Mouse (Mus musculus) Muller cell, postnatal 12 days (primary cell): ENCODE results near the gene Foxred2.

Experiments
- DNase-seq: peaks from one replicate; pipeline ENCODE4 v3.0.0-alpha.2; 2015; ENCODE audit errors: inconsistent ontology term

Gene Foxred2

GRCm38 (mm10) chr15:77956404-77956901 lies at the start of gene Foxred2:
Gene Foxred2 (minus strand): TSS chr15:77956722.
- peak; percentile 92 for DNase-seq

GRCm38 (mm10) chr15:78003929-78004328 lies 47.4 kb upstream of the Foxred2 start:
- no peak for DNase-seq

- DNase-seq, result no peak
These were observed 44.9 kb upstream of the Foxred2 start for GRCm38 (mm10) chr15:78001400-78001799.

GRCm38 (mm10) chr15:77988541-77988940 lies 32.0 kb upstream of the Foxred2 start:
- DNase-seq, result peak; percentile 3

GRCm38 (mm10) chr15:77983391-77983790 lies 26.9 kb upstream of the Foxred2 start:
- DNase-seq, result no peak

GRCm38 (mm10) chr15:77982195-77982939 lies 25.8 kb upstream of the Foxred2 start:
- DNase-seq, result peak; percentile 39

GRCm38 (mm10) chr15:77981181-77981680 lies 24.7 kb upstream of the Foxred2 start:
- DNase-seq, result no peak

GRCm38 (mm10) chr15:77979427-77979865 lies 22.9 kb upstream of the Foxred2 start:
- no peak for DNase-seq

- no peak for DNase-seq
These were observed 21.1 kb upstream of the Foxred2 start for GRCm38 (mm10) chr15:77977663-77978062.

- DNase-seq, result no peak
These were observed 17.8 kb upstream of the Foxred2 start for GRCm38 (mm10) chr15:77974165-77974841.

GRCm38 (mm10) chr15:77970470-77971292 lies 14.2 kb upstream of the Foxred2 start, which contains the start of gene Eif3d:
Gene Eif3d (minus strand): TSS chr15:77970813.
- DNase-seq, result peak; percentile 96

GRCm38 (mm10) chr15:77969940-77970469 lies 13.5 kb upstream of the Foxred2 start:
- peak; percentile 37 for DNase-seq

GRCm38 (mm10) chr15:77965117-77965528 lies 8.6 kb upstream of the Foxred2 start:
- DNase-seq, result no peak

GRCm38 (mm10) chr15:77962447-77962846 lies 5.9 kb upstream of the Foxred2 start:
- DNase-seq, result no peak

- no peak for DNase-seq
These were observed 4.2 kb upstream of the Foxred2 start for GRCm38 (mm10) chr15:77960693-77961092.

GRCm38 (mm10) chr15:77958071-77958470 lies 1.5 kb upstream of the Foxred2 start:
- no peak for DNase-seq

- no peak for DNase-seq
These were observed 1.1 kb upstream of the Foxred2 start for GRCm38 (mm10) chr15:77957625-77958024.

GRCm38 (mm10) chr15:77955440-77956403 lies 800 bp downstream of the Foxred2 start:
- peak; percentile 8 for DNase-seq

- no peak for DNase-seq
These were observed 2.2 kb downstream of the Foxred2 start for GRCm38 (mm10) chr15:77954362-77954761.

GRCm38 (mm10) chr15:77952921-77953320 lies 3.6 kb downstream of the Foxred2 start:
- no peak for DNase-seq
